Mouse (Mus musculus): ENCODE results near the gene Sfxn2. TPM values are rescaled to one million over a fixed set of nuclear protein-coding genes. Genes with fewer than 3 reads are reported as not detected.

Sfxn2 gene
- polyA plus RNA-seq, 1 experiment from 2014 or later: 9.4 TPM

DNA sequence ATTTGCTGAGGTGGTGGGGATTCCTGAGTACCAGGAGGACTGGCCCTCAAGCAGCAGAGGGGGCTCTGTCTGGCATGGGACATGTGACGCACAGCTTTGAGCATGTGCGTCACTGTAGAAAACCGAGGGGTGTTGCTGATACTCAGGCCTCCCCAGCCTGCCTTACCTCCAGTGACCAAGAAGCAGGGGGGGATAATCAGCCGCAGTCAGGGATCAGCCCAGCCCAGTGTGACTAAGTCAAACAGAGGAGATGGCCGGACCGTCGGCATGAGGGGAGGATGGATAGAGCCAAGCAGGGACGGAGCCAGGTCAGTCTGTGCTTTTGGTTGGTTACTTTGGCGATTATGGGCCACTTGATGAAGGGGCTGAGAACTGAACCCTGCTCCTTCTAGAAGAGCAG is 58.5 kb downstream of the Sfxn2 start:
- no peaks in the 10 kb centered on the region for H3K9me3 ChIP-seq (ENCODE audit: control insufficient read depth, low read length)
- no peak for TF ChIP-seq CTCF (IDR thresholded peaks at IDR 0.05; ENCODE audit: low read depth)
- H3K9ac ChIP-seq (ENCODE audit: low read length): no peak overlapping the region
- H3K4me3 ChIP-seq (ENCODE audit: low read depth, low read length): no peak overlapping the region
- no peaks in the 10 kb centered on the region for H3K4me1 ChIP-seq (replicated peaks; ENCODE audit: control insufficient read depth, insufficient read depth)
- H3K27ac ChIP-seq (replicated peaks): no peak overlapping the region
- no peaks in the 10 kb centered on the region for H3K27me3 ChIP-seq (ENCODE audit: control insufficient read depth, insufficient read depth, low read length)
- WGBS: 75% methylated on average over 9 of the region's 9 CpGs
- DNase-seq (ENCODE audit: low spot score): no peak
- no peak for ATAC-seq (ENCODE audit: low FRiP score, low TSS enrichment)
- H3K4me2 ChIP-seq (replicated peaks; ENCODE audit: low read depth): no peak overlapping the region
- H3K36me3 ChIP-seq (ENCODE audit: control insufficient read depth, insufficient read depth, low read length): no peaks in the 10 kb centered on the region

DNA sequence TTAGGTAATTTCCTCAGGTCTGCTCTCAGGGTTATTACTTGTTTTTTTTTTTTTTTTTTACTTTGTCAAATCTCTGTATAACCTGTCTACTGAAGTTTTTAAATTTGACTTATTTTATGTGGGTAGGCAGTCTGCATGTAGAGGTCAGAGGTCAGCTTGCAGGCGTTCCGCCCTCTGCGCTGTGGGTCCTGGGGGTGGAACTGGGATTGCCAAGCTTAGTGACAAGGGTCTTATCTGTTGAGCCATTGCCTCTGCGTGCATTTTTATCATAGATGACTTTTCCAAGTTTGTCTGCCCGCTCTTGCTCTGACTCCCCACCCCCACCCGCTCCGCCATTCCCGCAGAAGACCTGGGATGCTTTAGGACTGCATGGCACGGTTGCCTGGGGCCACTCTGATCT is 62.6 kb downstream of the Sfxn2 start:
- no peaks in the 10 kb centered on the region for H3K36me3 ChIP-seq (ENCODE audit: control insufficient read depth, insufficient read depth, low read length)
- H3K9me3 ChIP-seq (ENCODE audit: control insufficient read depth, low read length): no peaks in the 10 kb centered on the region
- H3K27ac ChIP-seq (replicated peaks): no peak overlapping the region
- no peaks in the 10 kb centered on the region for H3K27me3 ChIP-seq (ENCODE audit: control insufficient read depth, insufficient read depth, low read length)
- H3K9ac ChIP-seq (ENCODE audit: low read length): no peak overlapping the region
- WGBS: 53% methylated on average over 9 of the region's 9 CpGs
- ATAC-seq (ENCODE audit: low FRiP score, low TSS enrichment) (no peak), DNase-seq (ENCODE audit: low spot score) (no peak)
- no peak overlapping the region for H3K4me3 ChIP-seq (ENCODE audit: low read depth, low read length)
- H3K4me2 ChIP-seq (replicated peaks; ENCODE audit: low read depth): no peak overlapping the region
- TF ChIP-seq EP300 (optimal IDR thresholded peaks at IDR 0.05) (no peak), CTCF (IDR thresholded peaks at IDR 0.05; ENCODE audit: low read depth) (no peak)
- peaks cover 2% of the 10 kb centered on the region for H3K4me1 ChIP-seq (replicated peaks; ENCODE audit: control insufficient read depth, insufficient read depth)

- no peak for TF ChIP-seq EP300 (optimal IDR thresholded peaks at IDR 0.05)
- TF ChIP-seq CTCF (IDR thresholded peaks at IDR 0.05; ENCODE audit: low read depth): no peak
- H3K4me3 ChIP-seq (ENCODE audit: low read depth, low read length): no peak overlapping the region
- no peaks in the 10 kb centered on the region for H3K36me3 ChIP-seq (ENCODE audit: control insufficient read depth, insufficient read depth, low read length)
- no peak overlapping the region for H3K27ac ChIP-seq (replicated peaks)
- no peaks in the 10 kb centered on the region for H3K9me3 ChIP-seq (ENCODE audit: control insufficient read depth, low read length)
- no peak for ATAC-seq (ENCODE audit: low FRiP score, low TSS enrichment)
- no peaks in the 10 kb centered on the region for H3K27me3 ChIP-seq (ENCODE audit: control insufficient read depth, insufficient read depth, low read length)
- peaks cover 13% of the 10 kb centered on the region for H3K4me1 ChIP-seq (replicated peaks; ENCODE audit: control insufficient read depth, insufficient read depth)
- no peak overlapping the region for H3K9ac ChIP-seq (ENCODE audit: low read length)
- DNase-seq (ENCODE audit: low spot score): no peak
- no peak overlapping the region for H3K4me2 ChIP-seq (replicated peaks; ENCODE audit: low read depth)
- WGBS: 71% methylated on average over 6 of the region's 6 CpGs
These were observed 64.4 kb downstream of the Sfxn2 start for GRCm38 (mm10) chr19:46637598-46637997.

DNA sequence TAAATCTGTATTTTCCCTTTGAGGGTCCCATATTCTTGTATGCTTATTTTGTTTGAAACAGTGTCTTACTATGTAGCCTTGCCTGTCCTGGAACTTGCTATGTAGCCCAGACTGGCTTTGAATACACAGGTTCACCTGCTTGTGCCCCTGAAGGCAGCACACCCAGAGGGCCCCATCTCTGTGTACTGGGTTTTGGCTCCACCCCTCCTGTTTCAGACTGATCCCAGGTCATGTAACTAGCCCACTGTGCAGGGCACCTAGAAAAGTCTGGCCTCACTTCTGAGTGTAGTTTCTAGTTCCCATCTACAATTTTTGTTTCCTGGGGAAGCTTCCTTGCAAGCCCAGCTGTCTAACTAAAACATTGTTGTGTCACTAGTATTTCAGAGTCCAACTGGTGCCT is 65.9 kb downstream of the Sfxn2 start:
- no peak overlapping the region for H3K4me3 ChIP-seq (ENCODE audit: low read depth, low read length)
- H3K27ac ChIP-seq (replicated peaks): no peak overlapping the region
- no peak overlapping the region for H3K4me2 ChIP-seq (replicated peaks; ENCODE audit: low read depth)
- no peak for DNase-seq (ENCODE audit: low spot score)
- H3K9me3 ChIP-seq (ENCODE audit: control insufficient read depth, low read length): no peaks in the 10 kb centered on the region
- H3K9ac ChIP-seq (ENCODE audit: low read length): no peak overlapping the region
- H3K27me3 ChIP-seq (ENCODE audit: control insufficient read depth, insufficient read depth, low read length): no peaks in the 10 kb centered on the region
- TF ChIP-seq EP300 (optimal IDR thresholded peaks at IDR 0.05) (no peak), CTCF (IDR thresholded peaks at IDR 0.05; ENCODE audit: low read depth) (no peak)
- ATAC-seq (ENCODE audit: low FRiP score, low TSS enrichment): no peak
- H3K4me1 ChIP-seq (replicated peaks; ENCODE audit: control insufficient read depth, insufficient read depth): peaks cover 23% of the 10 kb centered on the region
- H3K36me3 ChIP-seq (ENCODE audit: control insufficient read depth, insufficient read depth, low read length): no peaks in the 10 kb centered on the region

GRCm38 (mm10) chr19:46639496-46639895 is 66.3 kb downstream of the Sfxn2 start:
- Histone ChIP-seq H3K4me3 (ENCODE audit: low read depth, low read length) (no peak overlapping the region), H3K4me2 (replicated peaks; ENCODE audit: low read depth) (no peak overlapping the region), H3K36me3 (ENCODE audit: control insufficient read depth, insufficient read depth, low read length) (no peaks in the 10 kb centered on the region; the same call in 1 of the 2 replicates), H3K4me1 (replicated peaks; ENCODE audit: control insufficient read depth, insufficient read depth) (peaks cover 28% of the 10 kb centered on the region), H3K27ac (replicated peaks) (peak overlapping the region; percentile 36; the same call in 1 of the 2 replicates), H3K9me3 (ENCODE audit: control insufficient read depth, low read length) (no peaks in the 10 kb centered on the region), H3K9ac (ENCODE audit: low read length) (no peak overlapping the region), H3K27me3 (ENCODE audit: control insufficient read depth, insufficient read depth, low read length) (no peaks in the 10 kb centered on the region)
- 77% methylated on average over 14 of the region's 14 CpGs for WGBS
- DNase-seq (ENCODE audit: low spot score): no peak
- no peak for ATAC-seq (ENCODE audit: low FRiP score, low TSS enrichment)
- TF ChIP-seq CTCF (IDR thresholded peaks at IDR 0.05; ENCODE audit: low read depth) (no peak), EP300 (optimal IDR thresholded peaks at IDR 0.05) (no peak)

GRCm38 (mm10) chr19:46640780-46641179 is 67.6 kb downstream of the Sfxn2 start:
- H3K36me3 ChIP-seq (ENCODE audit: control insufficient read depth, insufficient read depth, low read length): no peaks in the 10 kb centered on the region; the same call in 1 of the 2 replicates
- H3K4me2 ChIP-seq (replicated peaks; ENCODE audit: low read depth): no peak overlapping the region
- no peak overlapping the region for H3K9ac ChIP-seq (ENCODE audit: low read length)
- no peaks in the 10 kb centered on the region for H3K27me3 ChIP-seq (ENCODE audit: control insufficient read depth, insufficient read depth, low read length)
- H3K4me3 ChIP-seq (ENCODE audit: low read depth, low read length): no peak overlapping the region
- 76% methylated on average over 8 of the region's 8 CpGs for WGBS
- H3K27ac ChIP-seq (replicated peaks): peak overlapping the region; percentile 94; the same call in 1 of the 2 replicates
- TF ChIP-seq CTCF (IDR thresholded peaks at IDR 0.05; ENCODE audit: low read depth): no peak
- TF ChIP-seq EP300 (optimal IDR thresholded peaks at IDR 0.05): no peak
- no peaks in the 10 kb centered on the region for H3K9me3 ChIP-seq (ENCODE audit: control insufficient read depth, low read length)
- H3K4me1 ChIP-seq (replicated peaks; ENCODE audit: control insufficient read depth, insufficient read depth): peaks cover 31% of the 10 kb centered on the region
- DNase-seq (ENCODE audit: low spot score) (no peak), ATAC-seq (ENCODE audit: low FRiP score, low TSS enrichment) (no peak)

Data from stomach, postnatal 0 days (tissue).